Mouse (Mus musculus): ENCODE results near the gene Zfp791. TPM values are rescaled to one million over a fixed set of nuclear protein-coding genes. Genes with fewer than 3 reads are reported as not detected.

The Zfp791 gene
- polyA plus RNA-seq, 1 experiment from 2014 or later, result 2.1 TPM

DNA sequence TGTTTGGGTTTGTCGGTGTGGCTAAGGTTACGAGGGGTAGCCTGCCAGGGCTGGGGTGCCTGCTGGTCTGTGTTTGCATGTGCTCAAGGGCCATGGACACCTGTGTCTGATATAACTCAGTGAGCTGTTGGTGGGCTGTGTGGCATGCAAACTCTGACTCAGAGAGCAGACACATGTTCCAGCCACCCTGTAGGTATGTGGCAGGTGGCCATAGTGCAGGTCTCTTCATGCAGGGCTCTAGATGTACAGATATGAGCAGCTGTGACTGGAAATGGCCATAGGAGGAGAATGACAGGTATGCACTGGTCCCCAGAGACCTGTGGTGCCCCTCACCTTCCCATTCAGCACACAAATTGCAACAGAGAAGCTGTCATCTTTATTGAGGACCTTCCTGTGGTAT lies 55.7 kb downstream of the Zfp791 start:
- Histone ChIP-seq H3K4me2 (no peak overlapping the region), H3K9ac (no peak overlapping the region), H3K27ac (no peak overlapping the region), H3K9me3 (replicated peaks) (no peaks in the 10 kb centered on the region), H3K36me3 (ENCODE audit: poor library complexity, severe bottlenecking) (peaks cover 46% of the 10 kb centered on the region), H3K27me3 (no peaks in the 10 kb centered on the region), H3K4me1 (peaks cover 12% of the 10 kb centered on the region), H3K4me3 (no peak overlapping the region)
- ATAC-seq, result no peak
- WGBS, result 98% methylated on average over 2 of the region's 2 CpGs

- Histone ChIP-seq H3K4me1 (peaks cover 22% of the 10 kb centered on the region), H3K27ac (no peak overlapping the region), H3K27me3 (no peaks in the 10 kb centered on the region), H3K4me3 (no peak overlapping the region), H3K4me2 (no peak overlapping the region), H3K9ac (no peak overlapping the region), H3K36me3 (ENCODE audit: poor library complexity, severe bottlenecking) (peaks cover 52% of the 10 kb centered on the region), H3K9me3 (replicated peaks) (no peaks in the 10 kb centered on the region)
- no peak for ATAC-seq
- WGBS, result 43% methylated on average over 2 of the region's 2 CpGs
Observed at GRCm38 (mm10) chr8:85065213-85065612, 57.7 kb downstream of the Zfp791 start.

- Histone ChIP-seq H3K4me2 (no peak overlapping the region), H3K27ac (no peak overlapping the region), H3K9ac (no peak overlapping the region), H3K4me1 (peaks cover 23% of the 10 kb centered on the region), H3K27me3 (no peaks in the 10 kb centered on the region), H3K4me3 (no peak overlapping the region), H3K36me3 (ENCODE audit: poor library complexity, severe bottlenecking) (peaks cover 43% of the 10 kb centered on the region), H3K9me3 (replicated peaks) (no peaks in the 10 kb centered on the region)
- ATAC-seq, result no peak
- 94% methylated on average over 4 of the region's 4 CpGs for WGBS
Observed at GRCm38 (mm10) chr8:85062603-85063002, 60.3 kb downstream of the Zfp791 start.

DNA sequence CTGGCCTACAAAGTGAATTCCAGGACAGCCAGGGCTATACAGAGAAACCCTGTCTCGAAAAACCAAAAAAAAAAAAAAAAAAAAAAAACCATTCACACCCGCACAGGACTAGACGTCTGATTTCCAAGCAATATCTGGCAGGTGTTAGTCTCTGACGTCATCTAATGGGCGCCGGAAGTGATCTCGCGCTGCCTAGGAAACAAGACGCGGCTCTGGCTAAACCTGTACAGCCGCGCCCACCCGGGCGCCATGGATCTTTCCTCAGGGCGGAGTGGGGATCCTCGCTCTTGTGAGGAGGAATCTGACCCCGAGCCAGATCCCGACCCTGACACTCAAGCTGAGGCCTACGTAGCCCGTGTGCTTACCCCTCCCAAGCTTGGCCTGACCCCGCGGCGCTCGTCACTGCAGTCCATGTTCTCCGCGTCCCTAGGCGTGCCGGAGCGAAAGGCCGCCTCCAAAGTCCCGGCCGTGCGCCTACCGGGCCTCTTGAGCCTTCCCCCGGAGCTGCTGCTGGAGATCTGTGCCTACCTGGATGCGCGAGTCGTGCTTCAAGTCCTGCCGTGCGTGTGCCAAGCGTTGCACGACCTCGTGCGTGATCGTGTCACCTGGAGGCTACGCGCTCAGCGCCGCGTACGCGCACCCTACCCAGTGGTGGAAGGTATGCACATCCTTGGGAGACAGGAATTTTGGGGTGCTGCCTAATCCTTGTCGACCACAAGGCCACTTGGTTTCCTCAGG lies 62.8 kb downstream of the Zfp791 start, which contains the start of gene Fbxw9:
Gene Fbxw9 (plus strand): TSS at position 177 of the 738 bp plus-strand sequence.
- H3K27ac ChIP-seq, result no peak within 1 kb of the TSS
- H3K27me3 ChIP-seq, result no peaks in the 10 kb centered on the region
- H3K4me1 ChIP-seq, result peaks cover 23% of the 10 kb centered on the region
- peak; percentile 95 for ATAC-seq
- H3K36me3 ChIP-seq (ENCODE audit: poor library complexity, severe bottlenecking), result peaks cover 43% of the 10 kb centered on the region
- H3K9me3 ChIP-seq (replicated peaks), result no peaks in the 10 kb centered on the region
- peak within 1 kb of the TSS; percentile 93 for H3K4me3 ChIP-seq
- peak within 1 kb of the TSS; percentile 98 for H3K4me2 ChIP-seq
- WGBS, result under 1% methylated on average over 52 of the region's 53 CpGs
- H3K9ac ChIP-seq, result peak within 1 kb of the TSS; percentile 78

Small RNAs within 50 kb of the gene (microRNA-seq; reads per million reads assigned to microRNA genes)
- 1.6 reads per million for gene Gm23388
- 2.4 reads per million for gene Mir7070

Other genes starting within 250 kb of the Zfp791 start
- gene Gcdh, start 229.2 kb downstream of the Zfp791 start, polyA plus RNA-seq (2015; fragmentation: Nextera tagmentation; extraction: Ambion mirVana), result 33.2 and 34.2 TPM in 2 replicates
- 0.74 and 1.2 TPM in 2 replicates for gene Klf1, start 221.2 kb downstream of the Zfp791 start, polyA plus RNA-seq (2015; fragmentation: Nextera tagmentation; extraction: Ambion mirVana)
- 6.9 and 9.4 TPM in 2 replicates for gene Dnase2a, start 214.5 kb downstream of the Zfp791 start, polyA plus RNA-seq (2015; fragmentation: Nextera tagmentation; extraction: Ambion mirVana)
- 31.6 and 37.3 TPM in 2 replicates for gene Mast1, start 185.7 kb downstream of the Zfp791 start, polyA plus RNA-seq (2015; fragmentation: Nextera tagmentation; extraction: Ambion mirVana)
- 1.2 and 1.8 TPM in 2 replicates for gene Rtbdn, start 176.1 kb downstream of the Zfp791 start, polyA plus RNA-seq (2015; fragmentation: Nextera tagmentation; extraction: Ambion mirVana)
- gene Gm49661, start 153.7 kb downstream of the Zfp791 start, polyA plus RNA-seq (2015; fragmentation: Nextera tagmentation; extraction: Ambion mirVana), result not detected in 2 replicates
- gene Prdx2, start 153.5 kb downstream of the Zfp791 start, polyA plus RNA-seq (2015; fragmentation: Nextera tagmentation; extraction: Ambion mirVana), result 1,640 and 1,662 TPM in 2 replicates
- gene Rnaseh2a, start 153.3 kb downstream of the Zfp791 start, polyA plus RNA-seq (2015; fragmentation: Nextera tagmentation; extraction: Ambion mirVana), result 119 and 124 TPM in 2 replicates
- 3.4 and 4.2 TPM in 2 replicates for gene Junb, start 144.4 kb downstream of the Zfp791 start, polyA plus RNA-seq (2015; fragmentation: Nextera tagmentation; extraction: Ambion mirVana)
- 16.8 and 21.5 TPM in 2 replicates for gene Hook2, start 132.5 kb downstream of the Zfp791 start, polyA plus RNA-seq (2015; fragmentation: Nextera tagmentation; extraction: Ambion mirVana)
- gene Best2, start 108.6 kb downstream of the Zfp791 start, polyA plus RNA-seq (2015; fragmentation: Nextera tagmentation; extraction: Ambion mirVana), result not detected in 2 replicates
- gene Asna1, start 97.8 kb downstream of the Zfp791 start, polyA plus RNA-seq (2015; fragmentation: Nextera tagmentation; extraction: Ambion mirVana), result 166 and 168 TPM in 2 replicates
- 125 and 154 TPM in 2 replicates for gene Trir, start 96.3 kb downstream of the Zfp791 start, polyA plus RNA-seq (2015; fragmentation: Nextera tagmentation; extraction: Ambion mirVana)
- gene Tnpo2, start 86.2 kb downstream of the Zfp791 start, polyA plus RNA-seq (2015; fragmentation: Nextera tagmentation; extraction: Ambion mirVana), result 46.4 and 49.4 TPM in 2 replicates
- 39.4 and 49.1 TPM in 2 replicates for gene Fbxw9, start 63.0 kb downstream of the Zfp791 start, polyA plus RNA-seq (2015; fragmentation: Nextera tagmentation; extraction: Ambion mirVana)
- gene Gm5741, start 55.1 kb downstream of the Zfp791 start, polyA plus RNA-seq (2015; fragmentation: Nextera tagmentation; extraction: Ambion mirVana), result 0.88 and 0.93 TPM in 2 replicates
- 79.5 TPM in 2 replicates for gene Dhps, start 51.3 kb downstream of the Zfp791 start, polyA plus RNA-seq (2015; fragmentation: Nextera tagmentation; extraction: Ambion mirVana)
- 136 and 137 TPM in 2 replicates for gene Wdr83os, start 42.4 kb downstream of the Zfp791 start, polyA plus RNA-seq (2015; fragmentation: Nextera tagmentation; extraction: Ambion mirVana)
- gene Wdr83, start 41.8 kb downstream of the Zfp791 start, polyA plus RNA-seq (2015; fragmentation: Nextera tagmentation; extraction: Ambion mirVana), result 52.9 and 57.8 TPM in 2 replicates
- gene Man2b1, start 39.8 kb downstream of the Zfp791 start, polyA plus RNA-seq (2015; fragmentation: Nextera tagmentation; extraction: Ambion mirVana), result 14.6 and 14.7 TPM in 2 replicates
- not detected in 2 replicates for gene Cks1brt, start 28.8 kb upstream of the Zfp791 start, polyA plus RNA-seq (2015; fragmentation: Nextera tagmentation; extraction: Ambion mirVana)
- not detected in 2 replicates for gene Olfr371, start 102.9 kb upstream of the Zfp791 start, polyA plus RNA-seq (2015; fragmentation: Nextera tagmentation; extraction: Ambion mirVana)
- 109 and 115 TPM in 2 replicates for gene Orc6, start 176.5 kb upstream of the Zfp791 start, polyA plus RNA-seq (2015; fragmentation: Nextera tagmentation; extraction: Ambion mirVana)
- gene Vps35, start 176.7 kb upstream of the Zfp791 start, polyA plus RNA-seq (2015; fragmentation: Nextera tagmentation; extraction: Ambion mirVana), result 161 and 165 TPM in 2 replicates